Mouse (Mus musculus) cerebellum, adult 9-10 months (tissue): ENCODE measurements around the gene Hmgn2.
"Not testable (repeated sequence)": the region's sequence is repeated elsewhere in the genome, so short reads cannot be mapped to it uniquely, and the experiment has no call there.

Experiments
- DNase-seq: peaks from one replicate; pipeline ENCODE4 v3.0.0; 2022

Gene Hmgn2

DNA sequence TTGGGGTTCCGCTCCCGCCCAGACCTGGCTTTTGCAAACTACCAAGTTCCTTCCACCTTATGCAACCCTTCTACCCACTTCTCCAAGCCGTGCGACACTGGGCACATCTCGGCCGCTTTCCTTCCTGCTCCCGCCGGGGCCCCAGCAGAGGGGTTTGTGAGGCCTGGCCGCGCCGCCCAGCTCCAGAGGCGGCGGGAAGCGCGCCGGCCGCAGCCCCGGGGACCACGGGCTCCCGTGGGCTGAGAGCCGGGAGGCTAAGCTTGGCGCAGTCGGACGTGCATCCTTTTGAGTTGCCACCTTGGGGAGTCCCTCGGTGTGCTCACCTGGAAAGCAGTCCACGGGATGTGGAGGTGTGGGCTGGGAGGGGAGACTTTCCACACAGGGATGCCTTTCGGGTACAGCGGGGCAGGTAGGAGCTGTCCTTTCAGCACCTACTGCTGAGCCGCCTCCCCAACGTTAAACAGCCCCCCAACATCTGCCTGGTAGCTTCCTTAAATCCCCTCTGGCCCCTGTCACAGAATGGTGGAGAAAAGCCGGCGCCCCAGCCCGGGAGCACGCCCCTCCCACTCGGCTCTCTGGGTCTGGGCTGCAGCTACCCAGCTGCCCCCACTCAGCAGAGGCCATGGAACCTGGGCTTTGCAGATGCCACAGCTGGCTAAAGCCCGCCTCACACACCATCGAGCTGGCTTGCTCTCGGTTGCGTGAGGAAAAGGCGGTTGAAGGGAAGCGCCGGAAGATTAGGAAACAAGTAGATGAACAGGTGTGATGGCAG is at the start of gene Hmgn2:
TSS of gene Hmgn2 (minus strand) at position 501 of the 772 bp plus-strand sequence.
- DNase-seq, result no peak

DNA sequence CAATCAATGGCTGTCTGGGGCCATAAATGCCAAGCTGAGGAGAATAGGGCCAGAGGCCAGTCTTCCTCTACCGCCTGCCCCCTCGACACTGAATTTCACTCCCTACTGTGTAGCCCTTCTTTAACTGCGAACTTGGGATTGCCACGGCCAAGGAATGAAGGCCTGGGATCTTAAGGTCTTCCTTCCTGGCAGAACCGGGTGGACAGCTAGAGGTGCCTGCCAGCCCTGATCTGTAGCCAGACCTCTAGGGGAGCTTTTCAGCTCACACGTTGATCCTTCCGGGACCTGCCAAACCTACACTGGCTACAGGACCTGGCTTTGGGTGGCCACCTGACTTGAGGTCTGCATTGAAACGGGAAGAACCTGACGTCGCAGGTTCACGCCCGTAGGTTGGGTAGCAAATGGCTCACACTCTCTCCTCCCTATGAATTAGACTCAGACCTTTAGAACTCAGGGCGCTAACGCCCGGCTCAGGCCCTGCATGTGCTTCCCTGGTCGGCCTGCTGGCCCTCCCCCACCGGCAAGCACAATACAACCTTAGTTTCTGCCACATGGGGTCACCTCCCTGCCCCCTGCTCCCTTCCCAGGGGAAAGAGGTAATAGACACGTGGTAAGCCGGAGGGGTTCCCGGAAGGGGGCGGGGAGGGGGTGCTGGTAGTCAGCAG is 48.9 kb upstream of the Hmgn2 start:
- no peak for DNase-seq

DNA sequence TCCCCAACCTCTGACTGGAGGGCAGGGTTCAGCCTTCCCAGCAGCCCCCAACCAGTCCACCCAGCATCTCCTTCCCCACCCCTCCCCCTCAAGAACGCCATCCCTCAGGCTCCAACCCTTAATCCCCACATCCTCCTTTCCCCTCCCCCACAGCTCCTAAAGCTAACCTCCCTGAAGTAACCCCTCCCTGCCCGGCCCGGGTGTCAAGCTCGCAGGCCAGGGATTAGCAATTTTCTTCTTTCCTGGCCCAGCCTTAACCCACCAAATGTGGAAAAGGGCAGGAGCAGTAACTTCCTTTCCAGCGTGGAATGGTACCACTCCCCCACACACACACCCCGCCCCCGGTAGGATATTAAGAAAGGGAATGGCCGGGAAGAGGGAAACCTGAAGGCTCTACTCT is 48.3 kb upstream of the Hmgn2 start:
- DNase-seq, result no peak

DNA sequence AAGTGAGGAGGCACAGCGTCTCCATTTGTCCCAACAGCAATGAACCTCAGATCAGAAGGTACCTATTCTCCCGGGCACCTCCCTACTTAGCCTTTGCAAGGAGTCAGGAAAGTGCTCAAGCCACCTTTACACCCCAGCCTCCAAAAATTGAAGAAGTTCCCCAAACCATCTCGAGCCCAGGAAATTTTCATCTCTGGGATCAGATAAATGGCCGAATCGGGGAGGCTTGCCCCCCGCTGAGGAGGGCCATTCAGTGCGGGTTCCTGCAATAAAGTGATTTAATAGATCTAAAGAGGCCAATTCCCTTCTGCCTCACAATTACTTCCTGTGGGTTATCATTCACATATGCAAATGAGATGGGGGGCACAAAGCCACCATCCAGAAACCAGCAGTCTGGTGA is 47.8 kb upstream of the Hmgn2 start:
- DNase-seq, result no peak

DNA sequence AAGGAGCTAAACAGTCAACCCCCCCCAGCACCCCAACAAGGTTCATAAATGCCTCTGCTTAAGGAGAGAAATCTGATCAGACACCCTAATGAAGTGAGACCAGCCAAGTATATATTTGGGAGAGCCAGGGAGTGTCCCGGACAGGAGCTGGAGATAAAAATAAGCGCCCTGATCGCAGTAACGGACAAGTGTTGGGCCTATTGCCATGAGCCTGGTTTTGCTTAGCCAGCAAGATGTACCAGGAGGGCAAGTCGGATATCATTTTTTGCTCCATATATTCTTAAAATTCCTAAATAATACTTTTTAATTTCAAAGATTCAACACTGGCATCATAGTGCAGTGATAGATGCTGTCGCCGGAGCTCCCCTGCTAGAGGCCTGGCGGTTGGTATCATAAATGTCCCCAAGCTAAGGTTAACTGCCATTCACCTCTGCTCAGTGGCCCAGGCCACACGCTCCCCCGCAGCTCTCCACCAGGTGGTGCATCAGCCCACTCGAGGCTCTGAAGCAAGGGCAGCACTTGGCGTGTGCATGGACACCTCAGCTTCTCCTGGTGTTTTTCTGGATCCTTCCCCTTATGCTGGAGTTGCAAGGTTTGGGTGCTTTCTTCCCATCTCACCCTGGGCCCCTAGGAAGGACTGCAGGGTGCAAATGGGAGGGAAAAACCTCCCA is 44.5 kb upstream of the Hmgn2 start:
- no peak for DNase-seq

DNA sequence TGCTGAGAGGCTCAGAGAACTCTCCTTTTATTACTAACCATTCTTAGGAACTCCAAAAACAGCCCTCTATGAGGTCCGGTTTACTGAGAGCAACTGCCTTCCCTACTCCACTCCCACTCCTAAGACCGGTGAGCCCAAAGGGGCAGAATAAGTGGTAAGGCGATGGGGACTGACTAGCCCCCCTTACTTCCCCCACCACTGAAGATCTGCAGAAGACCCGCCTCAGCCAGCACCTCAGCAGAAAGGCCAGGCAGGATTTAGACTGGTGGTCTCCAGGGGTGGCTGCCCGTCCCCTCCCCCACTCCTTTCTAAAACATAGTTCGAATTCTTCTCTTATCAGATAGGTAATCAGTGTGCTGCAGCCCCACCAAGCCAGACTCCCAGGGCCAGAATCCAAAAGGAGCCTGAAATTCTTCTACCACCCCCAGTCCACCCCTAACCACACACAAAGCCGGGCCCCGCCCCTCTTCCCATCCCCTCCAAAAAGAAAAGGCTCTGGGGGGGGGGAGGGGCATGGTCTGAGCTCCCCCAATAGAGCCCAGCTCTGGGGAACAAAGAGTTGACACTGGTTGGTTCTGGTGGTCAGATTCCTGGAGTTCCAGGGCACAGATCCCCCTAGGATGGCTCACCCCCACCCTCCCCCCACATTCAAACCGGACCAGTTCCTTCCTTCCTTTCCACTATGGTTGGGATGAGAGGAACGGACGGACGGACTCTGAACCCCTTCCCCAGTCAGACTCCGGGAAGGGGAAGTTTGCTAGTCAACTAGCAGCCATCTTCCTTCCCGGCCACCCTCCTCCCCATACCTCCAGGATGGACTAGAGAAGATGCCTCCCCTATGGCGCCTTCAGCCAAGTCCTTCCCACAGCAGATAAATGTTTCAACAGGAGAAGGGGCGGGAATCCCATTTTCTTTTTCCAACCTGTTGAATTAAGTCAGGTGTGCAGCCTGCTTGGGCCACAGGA is 43.3 kb upstream of the Hmgn2 start:
- no peak for DNase-seq

DNA sequence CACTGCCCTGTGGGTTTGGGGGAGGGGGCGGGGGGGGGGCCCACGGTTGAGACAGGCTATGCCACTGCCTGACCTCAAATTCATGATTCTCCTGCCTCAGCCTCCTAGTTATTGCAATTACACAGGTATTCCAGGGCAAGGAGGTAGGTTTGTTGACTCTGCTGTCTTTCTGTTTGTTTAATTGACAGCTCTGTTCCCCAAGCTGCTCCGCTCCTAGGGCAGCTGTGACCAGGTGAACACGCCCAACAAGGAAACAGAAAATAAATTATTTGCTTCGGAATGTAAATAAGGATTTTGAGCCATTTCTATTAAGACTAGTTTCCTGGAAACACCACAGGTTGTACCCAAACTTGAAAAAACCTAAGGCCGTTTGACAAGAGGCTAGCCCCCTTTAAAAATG is 41.3 kb upstream of the Hmgn2 start:
- DNase-seq, result no peak

DNA sequence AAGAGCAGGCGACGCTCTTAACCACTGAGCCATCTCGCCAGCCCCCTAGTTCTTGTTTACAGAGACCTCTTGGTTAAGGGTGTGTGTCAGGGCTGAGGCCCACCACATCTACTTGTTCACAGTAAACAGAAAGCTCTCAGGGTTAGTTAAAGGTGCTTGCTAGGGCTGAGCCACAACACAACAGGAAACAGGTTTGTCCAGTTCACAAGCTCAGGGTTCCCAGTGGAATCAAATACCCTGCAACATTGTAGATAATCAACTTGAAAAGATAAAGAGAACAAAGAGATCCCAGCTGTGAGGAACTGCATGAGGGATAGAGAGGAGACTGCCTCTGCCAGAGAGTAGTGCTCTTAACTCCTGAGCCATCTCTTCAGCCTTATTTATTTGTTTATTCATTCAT is 38.4 kb upstream of the Hmgn2 start:
- DNase-seq, result no peak

DNA sequence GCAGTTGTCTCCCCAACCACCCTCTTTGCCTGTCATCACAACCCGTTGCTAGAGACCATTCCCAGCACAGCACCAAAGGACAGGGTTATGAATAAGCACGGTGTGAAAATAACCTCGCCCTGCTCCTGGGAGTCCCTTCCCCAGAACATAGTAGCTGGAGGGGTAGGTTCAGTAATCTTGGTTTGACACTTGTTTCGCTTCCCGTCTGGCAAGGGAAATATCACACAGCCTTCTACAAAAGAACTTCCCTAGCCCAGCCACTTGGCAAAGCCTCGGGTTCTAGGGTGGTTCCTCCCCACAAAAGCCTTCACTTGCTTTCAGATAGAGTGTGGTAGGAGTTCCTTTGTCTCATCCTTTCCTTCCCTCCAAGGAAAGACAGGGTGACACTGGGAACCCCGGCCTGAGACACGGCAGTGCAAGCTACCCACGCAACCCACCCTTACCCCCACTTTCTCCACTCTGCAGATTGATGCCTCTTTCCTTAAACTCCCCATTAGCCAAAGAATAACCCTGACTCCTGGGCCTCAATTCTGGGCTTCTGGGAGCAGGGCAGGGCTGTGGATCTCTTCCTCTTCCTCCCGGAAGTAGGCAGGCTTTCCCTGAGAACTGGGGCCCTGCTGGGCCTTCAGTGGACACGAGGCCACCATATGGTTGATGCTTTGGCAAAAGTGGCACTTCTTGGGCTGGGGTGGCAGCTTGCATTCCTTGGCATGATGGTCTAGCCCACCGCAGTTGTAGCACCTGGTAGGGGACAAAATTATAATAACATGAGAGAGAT is 37.3 kb upstream of the Hmgn2 start:
- no peak for DNase-seq

DNA sequence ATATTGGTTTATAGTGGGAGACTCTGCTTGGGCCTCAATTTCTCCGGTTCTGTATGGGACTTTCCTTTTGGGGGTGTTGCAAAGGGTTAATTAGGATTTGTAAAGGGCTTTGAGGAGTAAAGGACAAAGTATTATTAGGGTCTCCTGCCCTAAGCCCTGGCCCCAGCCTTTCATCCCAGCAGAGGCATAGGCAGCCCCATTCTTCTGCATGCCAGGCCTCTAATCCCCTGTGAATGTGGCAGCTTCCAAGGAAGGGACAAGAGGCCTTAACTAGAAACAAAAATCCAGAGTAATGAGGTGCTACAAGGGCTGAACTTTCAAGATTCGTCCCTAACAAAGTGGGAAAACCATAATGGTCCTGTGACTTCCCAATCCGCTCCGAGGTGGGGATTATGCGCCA is 34.5 kb upstream of the Hmgn2 start:
- DNase-seq, result no peak

DNA sequence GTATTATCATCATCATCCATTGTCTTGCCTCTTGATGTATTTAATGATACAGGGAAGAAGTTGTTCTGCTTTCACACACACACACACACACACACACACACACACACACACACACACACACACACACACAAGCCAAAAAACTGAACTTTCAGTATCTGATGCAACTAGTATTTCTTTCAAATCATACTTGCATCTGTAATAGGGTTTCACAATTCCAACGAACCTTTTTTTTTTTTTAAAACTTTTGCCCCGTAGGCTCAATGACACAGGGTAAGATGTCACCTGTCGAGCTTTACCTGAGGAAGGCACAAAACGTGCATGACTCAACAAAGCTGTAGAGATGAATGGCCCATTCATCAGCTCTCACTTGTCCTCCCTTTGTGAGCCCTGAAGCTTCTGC is 33.8 kb upstream of the Hmgn2 start:
- no peak for DNase-seq

DNA sequence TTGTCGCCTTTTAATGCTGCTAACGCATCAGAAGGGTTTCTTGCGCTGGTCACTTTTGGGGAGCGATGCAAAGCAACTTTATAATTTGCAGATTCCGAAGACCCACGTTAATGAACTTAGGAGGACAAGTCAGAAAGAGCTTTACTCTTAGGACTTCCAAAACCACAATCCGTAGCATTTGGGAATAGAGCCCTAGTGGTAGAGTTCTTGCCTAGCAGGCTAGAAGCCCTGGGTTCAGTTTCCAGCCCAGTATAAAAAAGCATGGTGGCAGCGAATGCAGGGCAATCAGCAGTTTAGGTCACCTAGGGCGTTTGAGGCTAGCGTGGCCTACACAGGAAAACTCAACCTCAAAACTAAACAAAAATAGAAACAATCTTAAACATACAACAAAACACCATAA is 33.3 kb upstream of the Hmgn2 start:
- no peak for DNase-seq

DNA sequence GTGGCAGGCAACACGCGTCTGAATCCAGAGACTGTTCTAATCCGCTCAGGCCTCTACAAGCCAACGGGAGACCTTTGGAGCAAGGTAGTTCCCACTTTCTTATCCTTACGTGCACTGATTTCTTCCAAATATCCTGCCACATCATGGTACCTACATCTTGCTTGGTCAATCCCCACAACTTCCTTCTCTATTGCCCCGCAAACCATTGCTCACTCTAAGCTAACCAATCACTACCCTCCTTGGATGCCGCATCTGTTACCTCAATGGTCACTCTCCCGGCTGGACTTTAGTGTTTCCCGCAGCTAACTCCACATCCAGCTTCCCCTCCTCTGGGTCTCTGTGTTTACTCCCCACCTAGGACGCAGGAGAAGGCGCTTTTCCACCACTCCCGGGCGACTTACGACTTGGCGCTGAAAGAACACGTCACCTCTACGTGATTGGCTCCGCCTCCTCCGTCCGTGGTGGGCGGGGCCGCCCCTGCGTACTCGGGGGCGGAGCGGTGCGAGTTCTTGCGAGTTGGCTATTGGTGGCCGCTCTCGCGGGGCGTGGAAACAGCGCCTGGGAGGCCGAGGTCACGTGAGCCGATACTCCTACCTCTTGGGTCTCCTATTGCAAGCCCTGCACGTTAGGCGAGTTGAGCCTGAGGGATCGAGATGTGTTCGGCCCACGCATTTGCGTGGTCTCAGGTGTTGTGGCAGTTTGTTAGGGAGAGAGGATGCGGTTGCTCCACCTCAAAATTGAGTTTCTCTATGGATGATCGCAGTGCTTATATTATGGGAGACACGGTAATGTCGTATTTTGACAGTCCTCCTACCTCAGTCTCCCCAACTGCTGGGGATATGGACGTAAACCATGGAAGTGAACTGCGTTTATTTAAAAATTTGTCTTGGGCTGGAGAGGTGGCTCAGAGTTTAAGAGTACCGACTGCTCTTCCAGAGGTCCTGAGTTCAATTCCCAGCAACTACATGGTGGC is 32.3 kb upstream of the Hmgn2 start, which contains the start of gene Dhdds:
TSS of gene Dhdds (minus strand) at position 453 of the 973 bp plus-strand sequence.
- peak; percentile 97 for DNase-seq

DNA sequence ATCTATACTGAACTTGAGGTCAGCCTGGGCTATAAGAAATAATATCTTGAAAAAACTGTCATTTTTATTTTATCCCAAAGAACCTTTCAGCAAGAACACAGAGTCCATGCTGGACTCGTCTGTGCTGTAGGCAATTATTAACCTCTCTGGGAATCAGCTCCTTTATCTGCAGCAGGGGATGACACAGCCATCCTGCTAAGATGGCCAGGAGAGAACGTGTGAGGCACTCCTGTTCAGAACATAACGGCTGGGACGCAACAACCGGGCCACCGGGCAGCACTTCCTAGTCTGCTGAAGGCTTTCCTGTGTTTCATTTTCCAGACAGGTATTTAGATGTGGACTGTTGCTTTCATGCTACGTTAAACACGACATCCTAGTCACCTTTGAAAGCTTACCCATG is 26.2 kb upstream of the Hmgn2 start:
- DNase-seq, result no peak

DNA sequence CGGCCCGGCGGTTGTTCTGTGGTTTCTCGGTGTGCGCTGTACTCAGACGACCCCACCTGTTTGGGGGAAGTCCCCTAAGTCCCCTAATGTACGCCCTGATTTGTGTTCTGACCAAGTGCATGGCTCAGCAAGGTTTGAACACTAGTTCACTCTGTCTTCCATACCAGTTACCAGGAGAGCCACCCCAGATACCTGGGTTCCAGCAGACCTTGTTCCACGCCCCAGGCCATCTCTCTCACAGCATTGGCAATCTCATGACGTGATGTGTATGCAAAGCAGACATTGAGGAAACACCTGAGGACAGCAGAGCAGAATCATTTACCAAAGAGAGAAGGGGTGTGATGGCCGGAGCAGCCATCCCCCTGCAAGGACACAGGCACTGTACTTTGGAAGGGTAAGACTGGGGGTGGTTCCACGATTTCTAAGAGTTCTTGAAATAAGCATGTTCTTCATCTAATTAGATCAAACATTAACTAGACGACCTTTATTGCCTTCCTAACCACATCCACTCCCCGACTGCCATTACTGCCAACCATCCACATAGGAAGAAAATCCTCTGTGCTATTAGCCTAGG is 22.7 kb upstream of the Hmgn2 start:
- DNase-seq, result no peak

DNA sequence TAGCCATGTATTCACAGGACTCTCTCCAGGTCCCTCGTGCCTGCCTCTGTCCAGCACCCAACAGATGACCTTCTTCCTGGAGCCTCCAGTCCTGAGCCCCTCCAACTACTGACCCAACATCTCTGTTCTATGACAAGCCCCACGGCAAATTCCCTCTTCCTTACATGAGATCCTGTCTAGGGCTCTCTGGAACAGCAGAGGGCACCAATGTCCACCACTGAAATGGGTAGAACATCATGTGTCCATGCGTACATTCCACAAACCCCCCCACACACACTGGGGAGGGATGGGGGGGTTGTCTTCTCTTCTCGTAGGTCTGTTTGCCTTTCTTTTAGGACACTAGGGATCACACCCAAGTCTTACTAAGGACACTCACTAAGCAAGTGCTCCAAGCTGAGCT is 21.6 kb upstream of the Hmgn2 start:
- no peak for DNase-seq

DNA sequence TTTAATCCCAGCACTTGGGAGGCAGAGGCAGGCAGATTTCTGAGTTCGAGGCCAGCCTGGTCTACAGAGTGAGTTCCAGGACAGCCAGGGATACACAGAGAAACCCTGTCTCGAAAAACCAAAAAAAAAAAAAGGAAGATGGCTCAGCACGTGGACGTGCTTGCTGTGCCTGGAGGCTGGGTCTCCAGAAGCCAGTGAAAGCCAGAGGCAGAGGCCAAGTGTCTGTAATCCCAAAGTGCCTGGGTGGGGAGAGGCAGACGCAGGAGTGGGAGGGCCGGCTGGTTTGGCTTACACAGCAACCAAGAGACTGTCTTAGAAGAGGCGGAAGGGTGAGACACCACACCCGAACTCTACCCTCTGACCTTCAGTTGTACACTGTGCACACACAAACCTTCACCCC is 19.8 kb upstream of the Hmgn2 start:
- DNase-seq, result not testable (repeated sequence)

DNA sequence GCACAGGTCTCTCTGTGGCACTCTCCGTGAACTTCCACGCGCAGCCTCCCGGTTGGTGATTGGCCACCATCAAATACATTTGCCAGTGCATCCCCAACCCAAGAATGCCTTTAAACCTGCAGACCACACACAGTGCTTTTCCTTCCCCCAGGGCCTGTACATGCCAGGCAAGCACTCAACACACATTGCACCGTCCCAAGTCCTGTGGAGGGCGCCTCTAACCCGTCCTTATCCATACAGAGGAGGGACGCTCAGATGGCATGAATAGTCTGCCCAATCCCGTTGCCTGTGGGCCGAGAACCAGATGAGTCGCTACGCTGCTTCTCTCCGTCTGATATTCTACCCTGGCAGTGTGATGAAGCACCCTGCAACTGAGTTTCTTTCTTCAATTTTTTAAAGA is 14.5 kb upstream of the Hmgn2 start:
- no peak for DNase-seq

DNA sequence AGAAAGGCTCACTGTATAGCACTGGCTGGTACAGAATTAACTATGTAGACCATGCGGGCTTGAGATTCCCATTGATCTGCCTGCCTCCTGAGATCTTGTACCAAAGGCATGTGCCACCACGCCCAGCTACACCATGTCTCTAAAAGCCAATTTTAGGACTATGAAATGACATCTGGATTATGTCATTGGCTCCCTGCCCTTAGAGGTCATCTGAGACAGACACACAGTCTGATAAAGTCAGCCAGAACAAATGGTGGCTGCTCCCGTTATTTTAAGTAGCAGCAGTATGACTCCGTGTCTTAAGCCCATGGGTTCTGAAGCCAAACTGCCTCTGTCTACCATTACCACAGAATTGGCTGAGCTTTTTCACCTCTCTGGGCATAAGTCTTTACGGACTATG is 12.0 kb upstream of the Hmgn2 start:
- no peak for DNase-seq

DNA sequence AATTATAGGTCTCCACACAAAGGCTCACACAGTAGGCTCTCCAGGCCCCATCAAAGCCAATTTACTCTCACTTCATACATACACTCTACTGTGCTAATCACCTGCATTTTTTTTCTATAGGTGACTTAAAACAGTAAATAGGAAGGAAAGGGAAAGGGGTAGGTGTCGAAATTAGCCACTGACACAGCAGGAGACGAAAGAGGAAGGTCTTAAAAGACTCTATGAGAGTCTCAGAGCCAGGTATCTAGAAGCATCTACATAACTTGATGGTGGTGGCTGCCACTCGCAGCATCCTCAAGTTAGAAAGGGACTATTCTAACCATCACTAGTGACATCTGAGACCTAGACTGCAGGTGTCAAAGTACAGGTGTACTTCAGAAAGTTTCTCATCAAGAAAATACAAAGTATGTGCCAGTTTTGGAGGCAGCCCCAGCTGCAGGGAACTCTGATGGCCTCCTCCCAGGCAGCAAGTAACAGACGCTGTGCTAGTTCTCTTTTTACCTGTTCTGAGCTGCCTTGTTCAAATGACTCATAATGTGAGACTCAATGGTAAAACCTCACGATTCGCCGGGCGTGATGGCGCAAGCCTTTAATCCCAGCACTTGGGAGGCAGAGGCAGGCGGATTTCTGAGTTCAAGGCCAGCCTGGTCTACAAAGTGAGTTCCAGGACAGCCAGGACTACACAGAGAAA is 9.7 kb upstream of the Hmgn2 start:
- no peak for DNase-seq
